Mouse (Mus musculus) effector memory CD4-positive, alpha-beta T cell, adult 5 months (primary cell): ENCODE data around the gene H2al3. TPM values are rescaled to one million over a fixed set of nuclear protein-coding genes. Genes with fewer than 3 reads are reported as not detected.

Source experiments
- polyA plus RNA-seq: library from polyadenylated mRNA; unstranded; fragments of 100-300 nt; shearing (Covaris generic); gene quantifications from one replicate; pipeline ENCODE4 v1.2.1, GENCODE M21; 2017

H2al3 gene
- polyA plus RNA-seq = not detected

GRCm38 (mm10) chrX:9849403-9849802, at the start of gene H2al3:
H2al3 (plus strand) TSS chrX:9849703.

GRCm38 (mm10) chrX:9846628-9847027, 2.9 kb upstream of the H2al3 start, which contains the start of gene Hypm:
Hypm (plus strand) TSS chrX:9846928.

DNA sequence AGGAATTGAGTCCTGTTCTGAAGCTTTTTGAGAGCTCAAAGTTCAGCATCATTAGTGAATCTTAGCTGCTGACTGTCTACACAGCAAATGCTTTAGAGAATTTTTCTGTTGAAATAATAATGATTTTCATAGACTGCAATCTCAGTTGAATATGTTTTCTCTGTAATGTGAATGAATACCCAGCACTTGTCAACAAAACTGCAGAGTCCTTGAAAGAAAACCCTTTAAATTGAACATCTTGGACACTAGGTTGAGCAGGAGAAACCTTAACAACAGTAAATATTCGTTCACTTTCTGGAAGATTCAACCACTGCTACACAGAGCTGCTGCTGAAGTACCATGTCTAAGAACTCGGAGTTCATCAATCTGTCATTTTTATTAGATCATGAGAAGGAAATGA, 35.8 kb downstream of the H2al3 start, which contains the start of gene Sytl5:
TSS of gene Sytl5 (plus strand) at position 301 of the 400 bp plus-strand sequence.

Other genes starting within 250 kb of the H2al3 start
- 47.2 TPM for gene Dynlt3, start 186.7 kb upstream of the H2al3 start, polyA plus RNA-seq
- gene Hypm, start 2.8 kb upstream of the H2al3 start, polyA plus RNA-seq = not detected
- gene Sytl5, start 35.9 kb downstream of the H2al3 start, polyA plus RNA-seq = not detected